Mouse (Mus musculus): ENCODE measurements around the gene Wrnip1. TPM values are rescaled to one million over a fixed set of nuclear protein-coding genes. Genes with fewer than 3 reads are reported as not detected.

Gene Wrnip1
- 70.3 and 71.6 TPM in 2 replicates for polyA plus RNA-seq (2012; rRNA removed)

DNA sequence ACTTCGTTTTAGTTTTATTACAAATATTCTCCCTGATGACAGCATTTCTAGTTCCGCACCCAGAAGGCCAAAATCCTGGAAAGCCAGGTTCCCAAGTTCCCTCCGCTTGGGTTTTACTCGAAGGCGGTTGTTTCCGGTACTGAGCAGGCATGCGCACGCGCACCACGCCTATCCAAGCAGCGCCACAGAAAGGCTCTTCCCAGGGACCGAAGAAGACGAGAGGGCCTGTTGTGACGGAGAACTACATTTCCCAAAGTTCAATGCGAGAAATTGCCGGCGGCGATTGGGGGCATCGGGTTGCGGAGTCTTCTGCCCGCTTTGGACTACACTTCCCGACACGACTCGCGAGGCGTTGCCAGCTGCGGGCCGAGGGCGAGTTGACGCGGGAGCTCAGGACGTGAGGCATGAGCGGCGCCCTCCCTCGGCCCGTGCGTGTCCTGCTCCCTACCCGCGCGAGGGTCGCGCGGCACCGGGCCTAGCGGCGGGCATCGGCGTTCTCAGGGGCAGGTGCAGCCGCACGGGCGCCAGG lies at the start of gene Wrnip1:
TSS of gene Wrnip1 (plus strand) at position 346 of the 529 bp plus-strand sequence.

DNA sequence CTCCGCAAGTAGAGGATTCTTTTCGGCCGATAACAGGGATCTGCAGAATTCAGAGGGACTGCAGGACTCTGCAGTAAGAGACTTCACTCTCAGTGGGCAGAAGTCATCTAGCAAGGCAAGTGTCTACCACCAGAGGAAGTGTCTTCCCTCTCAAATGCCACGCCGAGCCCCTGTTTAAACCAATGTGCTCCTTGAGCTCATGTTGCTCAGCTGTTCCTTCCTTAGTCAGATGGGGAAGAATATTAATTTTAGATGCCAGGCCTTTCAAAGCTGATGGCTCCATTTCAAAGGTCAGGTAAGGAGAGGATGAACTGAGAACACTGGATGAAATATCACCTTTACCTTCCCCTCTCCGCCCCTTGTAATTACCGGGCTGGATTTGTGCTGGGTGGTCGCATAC lies 18.0 kb upstream of the Wrnip1 start, which contains the start of gene Mylk4:
TSS of gene Mylk4 (minus strand) at position 139 of the 400 bp plus-strand sequence.

DNA sequence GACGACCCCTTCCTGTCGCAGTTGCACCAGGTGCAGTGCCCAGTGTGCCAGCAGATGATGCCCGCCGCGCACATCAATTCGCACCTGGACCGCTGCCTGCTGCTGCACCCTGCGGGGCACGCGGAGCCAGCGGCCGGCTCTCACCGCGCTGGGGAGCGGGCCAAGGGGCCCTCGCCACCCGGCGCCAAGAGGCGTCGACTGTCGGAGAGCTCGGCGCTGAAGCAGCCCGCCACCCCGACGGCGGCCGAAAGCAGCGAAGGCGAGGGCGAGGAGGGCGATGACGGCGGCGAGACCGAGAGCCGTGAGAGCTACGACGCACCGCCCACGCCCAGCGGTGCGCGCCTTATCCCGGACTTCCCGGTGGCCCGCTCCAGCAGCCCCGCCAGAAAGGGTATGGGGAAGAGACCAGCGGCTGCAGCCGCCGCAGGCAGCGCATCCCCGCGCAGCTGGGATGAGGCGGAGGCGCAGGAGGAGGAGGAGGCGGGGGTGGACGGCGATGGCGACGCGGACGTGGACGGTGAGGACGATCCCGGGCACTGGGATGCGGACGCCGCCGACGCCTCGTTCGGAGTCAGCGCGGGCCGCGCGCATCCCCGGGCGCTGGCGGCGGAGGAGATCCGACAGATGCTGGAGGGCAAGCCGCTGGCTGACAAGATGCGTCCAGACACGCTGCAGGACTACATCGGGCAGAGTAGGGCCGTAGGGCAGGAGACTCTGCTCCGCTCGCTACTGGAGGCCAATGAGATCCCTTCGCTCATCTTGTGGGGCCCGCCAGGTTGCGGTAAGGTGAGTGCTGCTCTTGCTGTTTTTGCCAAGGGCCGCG lies 632 bp downstream of the Wrnip1 start, which contains the start of gene D930007J09Rik:
TSS of gene D930007J09Rik (minus strand) at position 591 of the 823 bp plus-strand sequence.

DNA sequence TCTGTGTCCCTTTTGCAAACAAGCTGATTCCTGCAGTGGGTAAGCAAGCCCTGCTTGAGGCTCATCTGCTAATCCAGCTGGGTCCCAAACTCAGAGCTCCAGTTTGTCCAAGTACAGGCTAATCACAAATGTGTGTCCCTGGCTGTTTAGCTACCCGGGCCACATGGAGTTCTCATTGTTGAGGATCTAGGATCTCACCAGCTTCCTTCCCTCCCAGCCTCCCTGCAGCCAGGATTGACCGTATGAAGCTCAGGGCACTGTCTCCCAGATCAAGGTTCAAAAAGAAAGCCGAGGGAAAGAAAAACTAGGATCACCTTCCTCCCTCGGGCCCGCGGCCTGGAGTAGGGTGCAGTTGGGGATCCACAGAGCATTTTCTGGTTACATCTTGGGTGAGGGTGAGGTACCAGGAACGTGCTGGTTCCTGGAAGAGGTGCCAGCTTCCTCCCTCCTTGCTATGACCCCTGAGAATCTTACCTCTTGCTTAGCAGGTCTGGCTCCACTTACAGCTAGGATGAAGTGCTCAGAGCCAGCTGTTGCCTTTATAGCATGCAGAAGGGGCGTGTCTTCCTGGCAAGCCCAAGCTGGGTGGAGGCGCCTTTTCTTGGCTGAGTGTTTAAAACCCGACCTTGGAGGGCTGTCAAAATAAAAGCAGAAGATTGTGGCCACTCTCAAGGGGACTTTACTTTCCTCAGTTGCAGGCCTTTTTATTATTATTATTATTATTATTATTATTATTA lies 49.0 kb downstream of the Wrnip1 start, which contains the start of gene Serpinb1a:
TSS of gene Serpinb1a (minus strand) at position 518 of the 737 bp plus-strand sequence.

Other genes starting within 250 kb of the Wrnip1 start
- 0.30 and 2.0 TPM in 2 replicates for gene Mylk4, start 18.1 kb upstream of the Wrnip1 start, polyA plus RNA-seq (2012; rRNA removed)
- gene D930007J09Rik, start 811 bp downstream of the Wrnip1 start, polyA plus RNA-seq (2012; rRNA removed) = 1.3 and 1.5 TPM in 2 replicates
- gene Serpinb1a, start 49.1 kb downstream of the Wrnip1 start, polyA plus RNA-seq (2012; rRNA removed) = 1.7 and 2.2 TPM in 2 replicates
- not detected in 2 replicates for gene Serpinb1c, start 96.2 kb downstream of the Wrnip1 start, polyA plus RNA-seq (2012; rRNA removed)
- gene Serpinb6b, start 163.2 kb downstream of the Wrnip1 start, polyA plus RNA-seq (2012; rRNA removed) = 2.9 and 4.4 TPM in 2 replicates
- gene Serpinb9, start 201.2 kb downstream of the Wrnip1 start, polyA plus RNA-seq (2012; rRNA removed) = 2.0 TPM in 2 replicates
- 0.16 and 6.9 TPM in 2 replicates for gene Serpinb9b, start 225.4 kb downstream of the Wrnip1 start, polyA plus RNA-seq (2012; rRNA removed)

Data from central nervous system, embryonic 18 days (tissue).